Mouse (Mus musculus) neural tube, embryonic 11.5 days (tissue): ENCODE measurements at regions not wholly inside any gene's neighbourhood (a gene's known extent, or its start where the extent isn't known, plus 50 kb on each side); places are given as distances from the start of the nearest gene placed in this dataset.

Experiments used
- ATAC-seq: fragments of 200-750 bp; cut with Nextera tagmentation; 2 replicates; pipeline ENCODE4 v1.8.0; 2017; ENCODE audit warnings: moderate number of reproducible peaks, mild to moderate bottlenecking, moderate TSS enrichment, moderate library complexity; ENCODE audit not compliant: insufficient read depth, low FRiP score, low TSS enrichment
- DNase-seq: peaks from one replicate; pipeline ENCODE4 v3.0.0-alpha.2; 2015; ENCODE audit warnings: low spot score
- H3K27ac ChIP-seq: fragments of 300-500 bp; sonication (generic); 2 replicates; pipeline ENCODE4 v1.5.1; 2014; ENCODE audit warnings: low read depth, mild to moderate bottlenecking, low read length
- H3K27me3 ChIP-seq: fragments of 300-500 bp; sonication (generic); 2 replicates; pipeline ENCODE4 v1.6.1; 2014; ENCODE audit warnings: mild to moderate bottlenecking, low read length, mixed read lengths; ENCODE audit not compliant: control insufficient read depth, insufficient read depth
- H3K36me3 ChIP-seq: fragments of 300-500 bp; sonication (generic); 2 replicates; pipeline ENCODE4 v1.6.1; 2014; ENCODE audit warnings: mild to moderate bottlenecking, low read length, moderate library complexity, mixed read lengths; ENCODE audit not compliant: control insufficient read depth, insufficient read depth
- H3K4me1 ChIP-seq: fragments of 300-500 bp; sonication (generic); 2 replicates; pipeline ENCODE4 v1.6.1; 2014; ENCODE audit warnings: low read length, mixed read lengths; ENCODE audit not compliant: control insufficient read depth, insufficient read depth
- H3K4me2 ChIP-seq: fragments of 300-500 bp; sonication (generic); 2 replicates; pipeline ENCODE4 v1.6.1; 2014; ENCODE audit warnings: low read depth, mild to moderate bottlenecking, moderate library complexity
- H3K4me3 ChIP-seq: fragments of 300-500 bp; sonication (generic); 2 replicates; pipeline ENCODE4 v1.5.1; 2014; ENCODE audit warnings: low read depth, low read length
- H3K9ac ChIP-seq: fragments of 300-500 bp; sonication (generic); 2 replicates; pipeline ENCODE4 v1.6.1; 2014; ENCODE audit warnings: mild to moderate bottlenecking, low read length
- H3K9me3 ChIP-seq: fragments of 300-500 bp; sonication (generic); 2 replicates; pipeline ENCODE4 v1.6.1; 2016; ENCODE audit warnings: low read length; ENCODE audit not compliant: control insufficient read depth
- WGBS: fragments of 180-500 bp; shearing (Covaris S2); extraction: QIAGEN DNeasy Blood & Tissue Kit; methylation state at CpG from one replicate; pipeline ENCODE4 v1.1.7; 2014; 5-methylcytosine and 5-hydroxymethylcytosine counted together

DNA sequence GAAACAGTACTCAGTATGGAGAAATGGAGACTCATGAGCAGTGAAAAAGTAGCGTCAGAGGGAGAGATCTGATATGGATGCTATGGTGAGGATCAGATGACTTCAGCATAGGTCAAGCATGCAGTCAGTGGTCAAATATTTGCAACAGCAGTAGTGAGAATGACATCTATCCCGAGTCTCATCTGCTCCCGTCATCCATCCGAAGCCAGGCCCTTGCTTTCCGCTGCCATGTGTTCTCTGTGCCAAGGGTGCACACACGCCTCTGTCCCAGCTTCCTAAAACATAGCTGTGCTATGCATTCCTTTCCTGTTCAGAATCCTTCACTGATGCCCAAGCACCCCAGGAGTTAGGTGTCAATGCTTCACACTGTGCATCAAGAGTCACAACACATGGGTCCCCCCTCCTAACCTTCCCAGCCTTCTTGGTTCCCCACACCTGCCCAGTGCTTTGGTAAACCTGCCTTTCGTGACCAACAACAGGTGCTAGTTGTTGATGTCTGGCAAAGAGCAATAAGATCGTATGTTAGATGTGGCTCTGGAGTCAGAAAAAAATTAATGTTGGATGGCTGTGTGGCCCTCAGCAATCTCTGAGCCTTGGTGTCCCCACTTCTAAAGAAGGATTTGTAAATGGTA is 85.1 kb upstream of the Bcl6 start:
- ATAC-seq: no peak
- H3K4me2 ChIP-seq: no peak overlapping the region
- no peak overlapping the region for H3K9ac ChIP-seq
- H3K27me3 ChIP-seq: no peaks in the 10 kb centered on the region
- WGBS: 92% methylated on average over 8 of the region's 8 CpGs
- DNase-seq: no peak
- H3K27ac ChIP-seq: no peak overlapping the region
- H3K36me3 ChIP-seq: no peaks in the 10 kb centered on the region
- H3K4me1 ChIP-seq: no peaks in the 10 kb centered on the region
- no peak overlapping the region for H3K4me3 ChIP-seq
- H3K9me3 ChIP-seq: no peaks in the 10 kb centered on the region

DNA sequence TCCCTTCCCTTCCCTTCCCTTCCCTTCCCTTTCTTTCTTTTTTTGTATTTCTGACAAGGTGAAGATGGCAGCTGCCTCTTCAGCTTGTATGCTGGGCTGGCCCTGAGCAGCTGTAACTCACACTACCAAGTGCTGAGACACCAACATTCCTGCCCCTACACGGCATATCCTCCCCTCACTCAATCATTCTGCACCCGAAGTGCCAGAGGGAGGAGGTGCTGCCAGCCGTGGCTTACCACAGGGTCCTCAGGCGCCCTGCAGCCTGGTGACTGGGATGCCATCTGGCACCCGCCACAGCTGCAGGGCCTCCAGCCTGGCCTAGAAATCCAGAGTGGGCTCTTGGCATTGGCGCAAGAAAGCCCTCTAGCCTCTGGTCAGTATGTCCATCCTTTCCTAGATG is 84.4 kb upstream of the Bcl6 start:
- H3K36me3 ChIP-seq: no peaks in the 10 kb centered on the region
- no peak for ATAC-seq
- no peak overlapping the region for H3K27ac ChIP-seq
- no peak overlapping the region for H3K9ac ChIP-seq
- WGBS: 78% methylated on average over 6 of the region's 6 CpGs
- no peak overlapping the region for H3K4me3 ChIP-seq
- H3K9me3 ChIP-seq: no peaks in the 10 kb centered on the region
- H3K27me3 ChIP-seq: no peaks in the 10 kb centered on the region
- H3K4me2 ChIP-seq: no peak overlapping the region
- DNase-seq: no peak
- no peaks in the 10 kb centered on the region for H3K4me1 ChIP-seq

DNA sequence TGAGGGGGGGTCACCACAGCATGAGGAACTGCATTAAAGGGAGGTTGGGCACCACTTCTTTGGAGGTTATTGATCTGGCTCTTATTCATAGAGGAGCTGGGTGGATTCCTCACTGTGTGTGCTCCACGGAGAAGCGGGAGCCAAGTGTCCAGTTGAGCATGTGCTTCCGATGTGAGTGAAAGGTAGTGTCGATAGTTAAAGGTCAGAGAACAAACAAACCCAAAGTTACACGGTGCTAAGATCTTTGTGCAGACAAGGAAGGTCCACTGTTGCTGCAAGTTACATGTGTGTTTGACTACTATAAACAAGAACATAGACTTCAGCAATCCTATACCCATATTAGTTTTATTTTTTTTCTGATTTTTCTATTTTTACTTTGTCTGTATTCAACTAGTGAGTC is 80.8 kb upstream of the Bcl6 start:
- H3K9me3 ChIP-seq: no peaks in the 10 kb centered on the region
- no peak overlapping the region for H3K4me2 ChIP-seq
- H3K27me3 ChIP-seq: no peaks in the 10 kb centered on the region
- ATAC-seq: no peak
- H3K27ac ChIP-seq: no peak overlapping the region
- no peak overlapping the region for H3K9ac ChIP-seq
- H3K36me3 ChIP-seq: no peaks in the 10 kb centered on the region
- H3K4me3 ChIP-seq: no peak overlapping the region
- H3K4me1 ChIP-seq: no peaks in the 10 kb centered on the region
- 92% methylated on average over 5 of the region's 5 CpGs for WGBS
- DNase-seq: no peak

DNA sequence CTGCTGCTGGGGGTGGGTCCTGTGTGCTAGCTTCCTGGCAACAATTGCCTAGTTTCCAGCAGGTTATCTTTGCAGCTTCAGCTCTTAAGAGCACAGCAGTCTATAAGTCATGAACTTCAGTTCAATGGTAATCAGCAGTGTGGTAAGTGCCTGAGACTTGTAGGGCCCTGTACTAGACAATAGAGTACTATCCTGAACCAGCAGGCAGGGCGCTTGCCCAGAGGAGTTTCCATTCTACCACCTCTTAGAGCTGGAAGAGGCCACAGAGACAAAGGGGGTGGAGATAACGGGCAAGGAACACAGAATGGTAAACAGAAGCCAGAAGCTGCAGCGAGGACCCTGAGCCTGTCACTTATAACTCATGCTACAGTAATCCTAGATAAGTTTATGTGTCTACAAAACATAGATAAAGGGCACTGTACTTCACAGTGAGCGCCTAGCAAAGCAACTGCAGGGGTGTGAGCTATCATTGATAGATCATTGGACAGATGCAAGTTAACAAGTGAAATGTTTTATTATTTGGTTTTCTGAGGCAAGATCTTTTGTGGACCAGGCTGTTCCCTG is 79.7 kb upstream of the Bcl6 start:
- H3K9ac ChIP-seq: no peak overlapping the region
- no peak overlapping the region for H3K4me3 ChIP-seq
- no peaks in the 10 kb centered on the region for H3K4me1 ChIP-seq
- H3K27ac ChIP-seq: no peak overlapping the region
- H3K36me3 ChIP-seq: no peaks in the 10 kb centered on the region
- H3K4me2 ChIP-seq: no peak overlapping the region
- WGBS: 55% methylated on average over 4 of the region's 4 CpGs
- H3K27me3 ChIP-seq: no peaks in the 10 kb centered on the region
- H3K9me3 ChIP-seq: no peaks in the 10 kb centered on the region
- no peak for ATAC-seq
- DNase-seq: no peak

GRCm38 (mm10) chr16:24062314-24062713 is 73.7 kb upstream of the Bcl6 start:
- Histone ChIP-seq H3K4me2 (no peak overlapping the region), H3K9ac (no peak overlapping the region), H3K36me3 (no peaks in the 10 kb centered on the region), H3K9me3 (no peaks in the 10 kb centered on the region), H3K27ac (no peak overlapping the region), H3K4me3 (no peak overlapping the region), H3K4me1 (no peaks in the 10 kb centered on the region), H3K27me3 (no peaks in the 10 kb centered on the region)
- 81% methylated on average over 5 of the region's 5 CpGs for WGBS
- DNase-seq: no peak
- ATAC-seq: no peak

DNA sequence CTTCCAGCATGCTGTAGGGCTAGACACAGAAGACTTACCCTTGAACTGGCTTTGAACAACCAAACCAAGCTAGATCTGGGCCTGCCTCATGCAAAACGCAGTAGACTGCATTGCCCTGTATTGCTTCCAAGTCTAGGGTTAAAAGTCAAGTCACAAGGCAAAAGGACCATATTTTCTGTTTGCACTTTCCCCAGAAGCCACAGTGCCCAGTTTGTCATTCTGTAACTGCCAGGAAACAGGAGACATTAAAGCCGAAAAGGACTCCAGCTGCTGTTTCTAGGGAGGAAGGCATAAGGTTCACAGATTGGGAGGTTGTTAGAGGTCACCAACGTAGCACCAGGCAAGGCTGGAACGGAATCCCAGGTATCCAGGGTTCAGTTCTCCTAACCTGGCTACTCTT is 72.8 kb upstream of the Bcl6 start:
- Histone ChIP-seq H3K36me3 (no peaks in the 10 kb centered on the region), H3K9ac (no peak overlapping the region), H3K9me3 (no peaks in the 10 kb centered on the region), H3K4me2 (no peak overlapping the region), H3K4me1 (no peaks in the 10 kb centered on the region), H3K27me3 (no peaks in the 10 kb centered on the region), H3K4me3 (no peak overlapping the region), H3K27ac (no peak overlapping the region)
- ATAC-seq (no peak), DNase-seq (no peak)
- WGBS: 67% methylated on average over 4 of the region's 4 CpGs

DNA sequence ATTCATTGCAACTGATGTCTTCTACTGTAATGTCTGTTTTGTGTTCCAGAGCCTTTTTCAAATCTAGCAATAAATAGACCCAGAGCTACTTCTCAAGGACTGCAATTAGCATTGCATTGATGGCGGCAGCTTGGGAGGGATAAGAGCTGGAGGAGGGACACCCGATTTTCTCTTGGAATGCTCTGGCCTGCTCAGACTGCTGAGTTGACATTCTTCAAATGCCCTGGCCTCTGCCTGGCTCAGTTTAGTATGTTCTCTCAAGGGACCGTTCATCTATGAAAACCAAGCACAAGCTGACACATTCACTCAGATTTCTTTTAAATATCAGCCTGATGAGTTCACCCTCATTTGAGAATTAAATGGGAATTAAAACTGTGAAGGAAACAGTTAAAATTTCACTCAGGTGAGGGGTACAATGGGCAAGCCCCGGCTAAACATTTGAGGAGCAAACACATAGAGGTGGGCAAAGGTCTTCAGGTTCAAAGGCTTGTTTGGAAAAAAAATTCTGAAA is 70.5 kb upstream of the Bcl6 start:
- Histone ChIP-seq H3K9ac (no peak overlapping the region), H3K4me2 (no peak overlapping the region), H3K4me3 (no peak overlapping the region), H3K27me3 (no peaks in the 10 kb centered on the region), H3K4me1 (no peaks in the 10 kb centered on the region), H3K9me3 (no peaks in the 10 kb centered on the region), H3K36me3 (no peaks in the 10 kb centered on the region), H3K27ac (no peak overlapping the region)
- WGBS: 78% methylated on average over 4 of the region's 4 CpGs
- no peak for DNase-seq
- no peak for ATAC-seq

DNA sequence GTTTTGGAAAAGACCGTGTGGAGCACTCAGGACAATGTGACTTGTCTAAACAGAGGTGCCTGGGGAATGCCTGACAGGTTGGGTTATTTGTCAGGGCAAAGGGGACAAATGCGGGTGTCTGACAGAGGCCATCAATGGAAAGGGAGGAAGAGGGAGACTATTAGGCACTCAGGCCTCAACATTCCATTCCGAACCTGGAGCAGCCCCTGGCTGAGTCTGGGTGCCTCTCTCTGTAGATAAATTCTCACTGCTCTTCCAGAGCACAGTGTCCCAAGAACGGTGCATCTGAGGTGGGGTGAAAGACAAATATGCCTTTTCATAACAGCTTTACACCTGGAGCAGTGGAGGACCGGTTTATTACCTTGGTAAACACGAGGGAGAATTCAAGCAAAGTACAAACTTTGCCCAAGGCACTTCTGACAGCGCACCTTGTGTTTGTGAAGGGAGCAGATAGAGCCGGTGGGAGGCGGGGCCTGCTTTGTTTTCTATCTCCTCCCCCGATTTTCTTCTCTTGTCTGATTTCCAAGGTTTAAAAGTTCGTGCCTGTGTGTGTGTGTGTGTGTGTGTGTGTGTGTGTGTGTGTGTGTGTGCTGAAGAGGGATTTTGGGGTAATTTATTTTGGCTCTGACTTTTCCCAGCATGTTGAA is 68.4 kb upstream of the Bcl6 start:
- ATAC-seq (no peak), DNase-seq (no peak)
- H3K4me3 ChIP-seq: no peak overlapping the region
- H3K27ac ChIP-seq: no peak overlapping the region
- no peaks in the 10 kb centered on the region for H3K27me3 ChIP-seq
- no peaks in the 10 kb centered on the region for H3K4me1 ChIP-seq
- no peaks in the 10 kb centered on the region for H3K36me3 ChIP-seq
- no peak overlapping the region for H3K9ac ChIP-seq
- 41% methylated on average over 11 of the region's 11 CpGs for WGBS
- H3K4me2 ChIP-seq: no peak overlapping the region
- no peaks in the 10 kb centered on the region for H3K9me3 ChIP-seq
